Mouse (Mus musculus): ENCODE measurements at regions not wholly inside any gene's neighbourhood (a gene's known extent, or its start where the extent isn't known, plus 50 kb on each side); places are given as distances from the start of the nearest gene placed in this dataset.

DNA sequence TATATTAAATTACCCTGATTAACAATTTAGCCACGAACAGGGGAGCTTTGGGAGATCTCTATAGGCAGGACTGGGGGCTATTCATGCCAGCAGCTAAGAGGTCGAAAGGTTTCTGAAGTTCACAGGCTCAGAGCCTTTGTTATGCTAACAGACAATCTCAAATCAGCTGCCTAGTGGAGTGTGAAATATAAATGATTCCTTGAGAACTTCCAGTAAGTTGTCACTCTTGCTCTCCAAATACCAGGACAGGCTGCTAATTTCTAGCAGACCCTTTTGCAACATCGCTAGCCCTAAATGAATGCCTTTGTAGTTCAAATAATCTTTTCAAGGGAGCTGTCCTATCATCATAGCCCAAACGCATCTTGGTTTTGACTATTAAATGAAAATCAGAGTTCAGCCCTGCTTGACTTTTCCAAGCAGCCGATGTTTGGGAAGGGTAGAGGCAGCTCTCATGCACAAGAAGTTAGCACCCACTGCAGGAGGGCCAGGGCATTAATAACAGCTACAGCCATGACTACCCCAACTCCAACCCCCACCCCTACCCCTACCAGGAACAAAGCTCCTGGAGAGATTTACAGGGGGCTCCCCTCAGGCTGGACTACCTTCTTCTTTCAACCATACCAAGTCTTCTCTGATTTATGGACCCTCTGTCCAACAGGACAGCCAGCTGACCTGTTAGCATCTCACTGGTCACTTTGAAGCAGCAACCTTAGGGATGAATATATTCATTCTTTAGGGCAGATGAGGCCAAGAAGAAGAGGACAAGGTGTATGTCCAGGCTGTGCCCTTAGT is 162.2 kb upstream of the Tmem161b start:
- TF ChIP-seq CTCF (IDR thresholded peaks at IDR 0.05 in 2 of 3, conservative IDR thresholded peaks at IDR 0.05 in 1 of 3; ENCODE audit: control insufficient read depth in 1 of 3, insufficient read depth in 1 of 3, low read depth in 2 of 3, low read length in 3 of 3, poor library complexity in 1 of 3, severe bottlenecking in 1 of 3) (no peak), MYB (IDR thresholded peaks at IDR 0.05; ENCODE audit: low read depth, low read length) (no peak), EP300 (IDR thresholded peaks at IDR 0.05; ENCODE audit: low read depth in 1 of 2, low read length in 2 of 2) (no peak), E2F4 (IDR thresholded peaks at IDR 0.05; ENCODE audit: borderline replicate concordance, low read depth, low read length) (no peak), USF1 (IDR thresholded peaks at IDR 0.05; ENCODE audit: low read depth, low read length) (no peak), SMC3 (IDR thresholded peaks at IDR 0.05; ENCODE audit: low read depth, low read length) (no peak), KAT2A (conservative IDR thresholded peaks at IDR 0.05; ENCODE audit: low read depth, low read length) (no peak)
